Mouse (Mus musculus): ENCODE data around the gene Ddx39. TPM values are rescaled to one million over a fixed set of nuclear protein-coding genes. Genes with fewer than 3 reads are reported as not detected.

The Ddx39 gene
- polyA plus RNA-seq, 1 experiment from 2014 or later = 215 TPM

DNA sequence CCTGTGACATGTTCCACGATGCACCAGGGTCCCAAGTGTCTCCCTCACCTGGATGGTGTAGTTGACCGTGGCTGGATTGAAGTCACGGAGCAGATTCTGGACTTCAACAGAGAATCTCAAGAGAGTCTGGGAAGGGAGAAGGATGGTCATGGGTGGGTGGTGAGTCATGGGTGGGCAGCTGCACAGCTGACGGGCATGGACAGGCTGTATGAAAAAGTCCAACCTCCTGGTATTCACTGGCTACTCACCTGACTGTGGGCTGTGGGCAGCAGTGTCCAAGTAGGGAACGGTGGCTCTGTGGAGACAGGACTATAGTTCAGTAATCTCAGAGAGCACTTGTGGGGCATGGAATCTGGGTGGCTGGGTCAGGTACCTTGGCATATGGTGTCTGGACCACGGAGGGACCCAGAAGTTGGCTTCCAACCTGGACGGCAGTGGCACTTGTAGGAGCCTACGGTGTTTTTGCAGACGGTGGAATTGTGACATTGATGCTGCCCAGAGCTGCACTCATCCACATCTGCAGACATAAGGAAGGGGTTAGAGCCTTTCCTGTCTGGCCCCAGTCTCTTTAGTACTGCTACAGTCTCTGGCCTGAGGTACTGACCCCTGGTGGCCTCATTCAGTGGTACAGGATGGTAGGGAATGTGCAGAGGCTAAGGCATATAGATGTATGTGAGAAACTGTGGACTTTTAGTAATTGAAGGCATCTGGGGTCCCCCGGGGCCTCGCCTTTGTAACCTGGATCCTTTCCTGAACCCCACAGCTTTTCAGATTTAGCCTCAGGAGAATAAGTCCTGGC is 14.2 kb downstream of the Ddx39 start:
- no peak overlapping the region for H3K9ac ChIP-seq
- no peaks in the 10 kb centered on the region for H3K27me3 ChIP-seq (replicated peaks)
- no peaks in the 10 kb centered on the region for H3K9me3 ChIP-seq
- H3K4me3 ChIP-seq (replicated peaks) = no peak overlapping the region
- no peak overlapping the region for H3K4me2 ChIP-seq (replicated peaks)
- H3K36me3 ChIP-seq = peaks cover 20% of the 10 kb centered on the region
- no peak overlapping the region for H3K27ac ChIP-seq
- 0 out of 2 replicates have a peak, but pooled peaks cover 3% of the 10 kb centered on the region for H3K4me1 ChIP-seq (replicated peaks)
- whole genome bisulfite sequencing = 66% methylated on average over 11 of the region's 11 CpGs
- peak; percentile 48; the same call in 1 of the 2 replicates for ATAC-seq

DNA sequence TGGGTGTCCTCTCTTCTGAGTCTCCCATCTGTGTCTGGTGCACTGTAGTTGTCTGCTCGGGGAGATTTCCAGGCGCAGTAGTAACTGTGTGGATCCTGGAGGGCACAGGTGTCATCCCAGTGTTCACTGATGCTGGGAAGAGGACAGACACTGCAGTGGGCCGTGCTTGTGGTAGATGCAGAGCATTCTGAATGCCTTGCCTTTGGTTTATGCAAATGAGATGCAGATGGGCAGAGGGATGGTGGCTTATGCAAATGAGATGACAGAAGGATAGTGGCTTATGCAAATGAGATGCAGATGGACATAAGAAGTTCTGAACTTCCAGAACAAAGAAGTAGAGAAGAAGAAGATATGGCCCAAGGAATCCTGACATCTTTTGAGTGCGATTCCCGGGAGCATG is 16.9 kb downstream of the Ddx39 start:
- 76% methylated on average over 5 of the region's 5 CpGs for WGBS
- Histone ChIP-seq H3K4me2 (replicated peaks) (no peak overlapping the region), H3K4me3 (replicated peaks) (no peak overlapping the region), H3K4me1 (replicated peaks) (no peaks in the 10 kb centered on the region), H3K27ac (no peak overlapping the region), H3K27me3 (replicated peaks) (no peaks in the 10 kb centered on the region), H3K9me3 (no peaks in the 10 kb centered on the region), H3K36me3 (0 out of 2 replicates have a peak, but pooled peaks cover 3% of the 10 kb centered on the region), H3K9ac (no peak overlapping the region)
- no peak for ATAC-seq

DNA sequence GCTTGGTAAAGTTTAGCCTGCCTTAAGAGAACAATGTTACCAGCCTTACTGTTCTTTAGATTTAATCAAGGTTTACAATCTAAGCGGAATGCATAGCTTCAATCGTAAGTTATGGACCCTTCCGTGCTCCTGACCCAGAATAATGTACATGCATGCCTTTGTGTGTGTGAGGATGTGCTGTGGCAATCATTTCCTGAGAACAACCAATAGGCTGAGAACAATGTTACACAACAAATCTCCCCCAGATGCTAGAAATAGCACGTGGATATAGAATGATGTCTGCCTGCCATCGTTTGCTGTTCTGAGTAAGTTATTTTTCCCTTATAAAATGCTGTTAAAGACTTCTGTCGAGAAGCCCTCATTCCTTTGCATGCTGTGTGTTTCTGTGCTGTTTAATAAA is 17.9 kb downstream of the Ddx39 start:
- Histone ChIP-seq H3K27ac (no peak overlapping the region), H3K4me1 (replicated peaks) (peaks cover 7% of the 10 kb centered on the region)
- WGBS = 73% methylated on average over 6 of the region's 6 CpGs

DNA sequence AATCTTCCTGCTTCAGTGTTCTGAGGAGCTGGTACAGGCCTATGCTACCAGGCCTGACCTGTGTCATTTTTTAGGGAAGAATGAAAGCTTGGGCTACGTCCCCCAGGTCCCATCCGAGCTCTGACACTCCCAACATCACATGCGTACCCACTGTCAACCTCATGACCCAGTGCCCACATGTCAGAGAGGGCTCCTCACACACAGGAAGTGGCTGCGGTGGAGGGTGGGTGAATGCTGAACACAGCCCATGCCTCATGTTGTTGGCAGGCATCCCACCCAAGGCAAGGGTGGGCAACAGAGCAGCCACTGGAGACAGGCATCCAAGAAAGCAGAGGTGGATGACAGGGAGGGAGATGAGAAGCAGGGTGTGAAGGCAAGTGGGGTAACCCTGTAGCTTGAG is 21.7 kb downstream of the Ddx39 start:
- H3K27ac ChIP-seq = no peak overlapping the region
- whole genome bisulfite sequencing = 87% methylated on average over 4 of the region's 4 CpGs

More for the DNA sequence above, 17.9 kb downstream of the Ddx39 start:
- H3K36me3 ChIP-seq = 0 out of 2 replicates have a peak, but pooled peaks cover 3% of the 10 kb centered on the region
- no peaks in the 10 kb centered on the region for H3K9me3 ChIP-seq
- no peak overlapping the region for H3K4me2 ChIP-seq (replicated peaks)
- no peak for ATAC-seq
- H3K9ac ChIP-seq = no peak overlapping the region
- H3K4me3 ChIP-seq (replicated peaks) = no peak overlapping the region
- H3K27me3 ChIP-seq (replicated peaks) = no peaks in the 10 kb centered on the region

DNA sequence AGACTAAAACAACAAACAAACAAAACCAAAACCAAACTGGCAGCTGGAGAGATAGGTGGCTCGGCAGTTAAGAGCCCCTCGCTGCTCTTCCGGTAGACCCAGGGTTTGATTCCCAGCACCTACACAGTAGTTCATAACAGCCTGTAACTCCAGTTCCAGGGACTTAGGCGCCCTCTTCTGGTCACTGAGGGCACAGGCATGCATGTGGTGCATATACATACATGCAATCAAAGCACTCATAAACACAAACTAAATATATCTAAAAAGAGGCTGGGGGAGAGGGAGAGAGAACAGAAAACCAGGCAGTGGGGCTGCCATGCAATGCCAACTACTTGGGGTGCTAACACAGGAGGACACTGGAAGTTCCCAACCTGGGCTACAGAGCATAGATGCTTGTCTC is 22.4 kb downstream of the Ddx39 start:
- Histone ChIP-seq H3K9me3 (no peaks in the 10 kb centered on the region), H3K4me2 (replicated peaks) (peak overlapping the region; percentile 92)

More for the DNA sequence above, 21.7 kb downstream of the Ddx39 start:
- no peak overlapping the region for H3K9ac ChIP-seq
- H3K4me1 ChIP-seq (replicated peaks) = peaks cover 29% of the 10 kb centered on the region
- no peak overlapping the region for H3K4me2 ChIP-seq (replicated peaks)
- no peaks in the 10 kb centered on the region for H3K9me3 ChIP-seq
- H3K4me3 ChIP-seq (replicated peaks) = no peak overlapping the region
- no peaks in the 10 kb centered on the region for H3K27me3 ChIP-seq (replicated peaks)
- 0 out of 2 replicates have a peak, but pooled peaks cover 3% of the 10 kb centered on the region for H3K36me3 ChIP-seq
- ATAC-seq = no peak

DNA sequence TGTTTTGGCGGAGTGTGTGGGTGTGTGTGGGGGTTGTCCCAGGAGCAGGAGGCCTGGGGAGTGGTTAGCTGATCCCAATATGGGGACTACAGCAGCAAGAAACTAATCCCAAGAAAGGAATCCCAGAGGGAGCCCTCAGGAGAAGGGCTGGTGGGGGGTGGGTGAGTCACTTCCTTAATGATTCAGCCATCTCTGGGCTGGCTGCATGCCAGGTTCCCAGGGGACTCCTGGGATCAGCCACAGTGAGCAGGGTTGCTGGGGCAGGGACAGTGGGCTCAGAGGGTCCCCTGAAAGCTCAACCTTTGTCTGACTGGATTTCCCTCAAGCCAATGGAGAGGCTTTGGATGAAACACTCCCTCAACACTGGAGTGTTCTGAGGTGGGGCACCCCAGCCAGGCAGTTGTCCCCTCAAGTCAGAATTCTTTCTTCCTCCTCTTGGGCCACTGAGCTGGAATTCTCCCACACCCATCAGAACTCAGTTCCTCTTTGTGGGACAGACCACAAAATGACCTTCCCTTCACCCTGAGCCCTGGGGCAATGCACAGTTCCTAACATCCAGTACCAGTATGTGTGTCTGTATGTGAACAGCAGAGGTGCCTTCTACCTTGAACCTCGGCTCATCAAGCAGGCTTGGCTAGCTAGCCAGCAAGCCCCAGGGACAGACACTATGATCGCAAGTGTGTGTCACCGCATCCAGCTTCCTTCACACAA is 23.0 kb downstream of the Ddx39 start:
- H3K4me1 ChIP-seq (replicated peaks) = peaks cover 29% of the 10 kb centered on the region
- H3K27ac ChIP-seq = peak overlapping the region; percentile 63
- 48% methylated on average over 4 of the region's 4 CpGs for WGBS
- 0 out of 2 replicates have a peak, but pooled peaks cover 3% of the 10 kb centered on the region for H3K36me3 ChIP-seq
- peak overlapping the region; percentile 92 for H3K4me2 ChIP-seq (replicated peaks)
- no peaks in the 10 kb centered on the region for H3K9me3 ChIP-seq
- H3K4me3 ChIP-seq (replicated peaks) = no peak overlapping the region
- H3K27me3 ChIP-seq (replicated peaks) = no peaks in the 10 kb centered on the region
- peak; percentile 64 for ATAC-seq
- H3K9ac ChIP-seq = no peak overlapping the region

More for the DNA sequence above, 22.4 kb downstream of the Ddx39 start:
- Histone ChIP-seq H3K27ac (peak overlapping the region; percentile 63; the same call in 1 of the 2 replicates), H3K4me3 (replicated peaks) (no peak overlapping the region), H3K4me1 (replicated peaks) (peaks cover 29% of the 10 kb centered on the region), H3K27me3 (replicated peaks) (no peaks in the 10 kb centered on the region), H3K36me3 (0 out of 2 replicates have a peak, but pooled peaks cover 3% of the 10 kb centered on the region), H3K9ac (no peak overlapping the region)
- ATAC-seq = no peak
- 83% methylated on average over 4 of the region's 4 CpGs for WGBS

DNA sequence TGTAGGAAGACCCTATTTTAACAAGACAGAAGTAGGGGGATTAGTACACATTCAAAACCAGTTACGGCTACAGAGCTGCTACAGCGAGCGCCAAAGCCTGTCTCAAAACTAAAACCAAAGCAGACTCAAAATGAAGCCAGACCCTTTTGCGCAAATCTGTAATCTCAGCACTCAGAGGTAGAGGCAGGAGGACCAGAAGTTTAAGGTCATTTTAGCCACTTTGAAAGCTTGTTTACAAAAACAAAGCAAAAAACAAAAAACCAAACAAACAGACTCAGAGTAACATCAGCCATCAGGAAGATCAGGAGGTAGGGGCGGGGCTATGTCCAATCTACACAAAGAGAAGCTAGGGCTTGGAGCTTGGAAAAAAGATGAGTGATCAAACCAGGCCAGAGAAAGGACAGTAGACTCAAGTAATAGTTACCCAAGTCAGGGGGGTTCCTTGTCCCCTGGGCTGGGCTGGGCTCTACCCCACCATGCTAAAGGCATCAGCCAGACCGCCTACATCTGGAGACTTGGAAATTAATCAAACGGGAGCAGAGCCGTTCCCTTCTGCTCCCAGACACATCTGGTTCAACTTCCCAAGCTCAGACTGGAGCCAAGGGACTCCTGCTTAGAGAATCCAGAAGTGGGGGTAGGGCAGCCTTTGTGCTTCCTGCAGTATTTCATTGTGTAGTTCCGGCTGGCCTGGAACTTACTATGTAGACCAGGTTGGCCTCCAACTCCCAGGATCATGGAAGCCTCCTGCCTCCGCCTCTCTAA is 24.2 kb downstream of the Ddx39 start:
- 57% methylated on average over 10 of the region's 10 CpGs for WGBS
- Histone ChIP-seq H3K9ac (no peak overlapping the region), H3K27ac (peak overlapping the region; percentile 82), H3K36me3 (0 out of 2 replicates have a peak, but pooled peaks cover under 1% of the 10 kb centered on the region), H3K4me2 (replicated peaks) (peak overlapping the region; percentile 92), H3K27me3 (replicated peaks) (no peaks in the 10 kb centered on the region), H3K9me3 (no peaks in the 10 kb centered on the region), H3K4me3 (replicated peaks) (no peak overlapping the region), H3K4me1 (replicated peaks) (peaks cover 29% of the 10 kb centered on the region)
- peak; percentile 36 for ATAC-seq

DNA sequence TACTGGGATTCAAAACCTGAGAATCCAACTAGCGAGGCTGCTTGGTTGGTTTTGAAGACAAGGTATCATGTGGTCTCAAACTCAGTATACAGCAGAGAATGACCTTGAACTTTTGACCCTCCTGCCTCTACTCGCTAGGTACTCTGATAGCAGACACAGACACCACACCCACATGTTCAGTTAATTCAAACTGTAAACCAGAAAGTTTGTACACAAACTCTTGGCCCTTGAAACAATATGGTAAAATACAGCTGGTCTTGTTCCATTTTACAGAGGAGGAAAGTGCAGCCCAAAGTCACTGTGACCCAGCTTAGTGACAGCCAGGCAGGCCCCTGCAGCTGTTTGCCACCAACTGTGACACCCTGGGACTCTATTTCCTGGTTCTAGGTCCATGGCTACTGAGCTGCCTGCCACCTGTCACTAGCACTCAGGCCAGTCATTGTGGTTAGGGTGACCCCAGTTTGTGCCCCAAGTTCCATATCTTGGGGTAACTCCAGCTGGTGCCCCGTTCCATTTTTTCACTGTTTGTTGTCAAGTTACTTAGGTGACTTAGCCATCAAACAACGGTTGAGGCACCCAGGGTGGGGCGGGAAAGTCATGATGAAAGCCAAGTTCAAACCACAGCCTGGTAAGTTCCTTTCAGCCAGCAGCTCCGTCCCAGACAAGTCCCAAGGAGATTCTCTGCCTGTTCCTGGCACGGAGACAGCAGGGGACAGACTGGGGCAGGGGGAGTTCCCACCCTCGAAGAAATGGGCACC is 24.9 kb downstream of the Ddx39 start:
- H3K27ac ChIP-seq = peak overlapping the region; percentile 82
- H3K4me1 ChIP-seq (replicated peaks) = peaks cover 29% of the 10 kb centered on the region
- no peaks in the 10 kb centered on the region for H3K27me3 ChIP-seq (replicated peaks)
- H3K9ac ChIP-seq = no peak overlapping the region
- peak overlapping the region; percentile 92 for H3K4me2 ChIP-seq (replicated peaks)
- 0 out of 2 replicates have a peak, but pooled peaks have one; percentile 3 for ATAC-seq
- no peaks in the 10 kb centered on the region for H3K36me3 ChIP-seq
- H3K9me3 ChIP-seq = no peaks in the 10 kb centered on the region
- WGBS = 36% methylated on average over 8 of the region's 8 CpGs
- H3K4me3 ChIP-seq (replicated peaks) = peak overlapping the region; percentile 62

DNA sequence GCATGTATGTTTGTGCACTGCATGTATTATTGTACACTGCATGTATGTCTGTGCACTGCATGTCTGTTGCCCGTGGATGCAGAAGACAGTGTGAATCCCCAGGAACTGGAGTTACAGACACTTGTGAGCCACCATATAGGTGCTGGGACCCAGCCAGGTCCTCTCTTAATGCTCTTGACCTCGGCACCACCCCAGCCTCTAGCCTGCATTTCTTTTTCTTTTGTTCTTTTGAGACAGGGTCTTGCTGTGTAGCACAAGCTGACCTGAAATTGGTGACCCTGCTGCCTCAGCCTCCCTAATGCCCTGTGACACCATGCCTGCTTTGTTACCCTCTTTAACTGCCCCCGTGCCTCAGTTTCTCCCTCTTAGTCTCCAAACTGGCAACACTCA is 25.6 kb downstream of the Ddx39 start:
- 21% methylated on average over 3 of the region's 3 CpGs for WGBS
- 0 out of 2 replicates have a peak, but pooled peaks have one; percentile 0 for ATAC-seq
- Histone ChIP-seq H3K9ac (peak overlapping the region; percentile 78), H3K4me1 (replicated peaks) (peaks cover 29% of the 10 kb centered on the region), H3K9me3 (no peaks in the 10 kb centered on the region), H3K4me2 (replicated peaks) (peak overlapping the region; percentile 92), H3K36me3 (no peaks in the 10 kb centered on the region), H3K4me3 (replicated peaks) (peak overlapping the region; percentile 62), H3K27ac (peak overlapping the region; percentile 82), H3K27me3 (replicated peaks) (no peaks in the 10 kb centered on the region)

DNA sequence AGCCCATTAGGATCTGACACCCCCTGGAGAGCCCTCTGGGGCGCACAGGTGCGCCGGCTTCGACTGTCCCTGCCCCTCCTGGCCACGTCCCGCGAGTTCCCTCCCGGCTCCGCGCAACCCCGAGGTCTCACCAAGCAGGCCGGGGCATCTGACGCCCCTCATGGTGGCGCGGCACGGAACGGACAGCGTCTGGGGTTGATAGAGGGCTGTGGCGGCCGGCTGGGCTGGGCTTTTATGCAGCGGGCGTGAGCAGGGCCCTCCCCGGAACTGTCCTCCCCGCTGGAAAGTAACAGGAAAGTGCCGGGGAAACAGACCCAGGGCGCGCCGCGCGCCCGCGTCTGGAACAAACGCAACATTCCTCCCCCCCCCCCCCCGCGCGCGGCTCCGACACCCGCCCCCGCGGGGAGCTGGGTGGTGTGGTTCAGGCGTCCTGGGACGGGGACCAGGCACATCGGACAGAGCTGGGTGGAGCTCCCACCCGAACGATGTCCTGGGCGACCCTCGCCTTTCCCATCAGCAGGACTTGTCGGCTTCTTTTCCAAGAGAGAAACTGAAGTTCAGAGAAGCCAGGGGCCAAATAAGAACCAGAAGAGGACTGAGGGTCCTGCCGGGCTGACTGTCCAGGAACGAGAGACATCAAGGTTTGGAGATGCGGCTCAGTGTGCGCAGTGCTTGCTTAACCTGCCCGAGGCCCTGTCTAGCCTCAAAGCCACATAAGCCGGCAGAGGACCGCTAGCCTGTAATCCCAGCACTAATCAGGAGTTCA is 26.2 kb downstream of the Ddx39 start, which contains the start of gene Adgre5:
Gene Adgre5, minus strand, starts transcription at position 351 of the 766 bp plus-strand sequence.
- H3K9me3 ChIP-seq = no peaks in the 10 kb centered on the region
- 3% methylated on average over 51 of the region's 56 CpGs for WGBS
- no peaks in the 10 kb centered on the region for H3K36me3 ChIP-seq
- H3K4me3 ChIP-seq (replicated peaks) = peak within 1 kb of the TSS; percentile 62
- H3K9ac ChIP-seq = peak within 1 kb of the TSS; percentile 78
- H3K27ac ChIP-seq = peak within 1 kb of the TSS; percentile 82
- ATAC-seq = peak; percentile 76
- no peaks in the 10 kb centered on the region for H3K27me3 ChIP-seq (replicated peaks)
- H3K4me1 ChIP-seq (replicated peaks) = peaks cover 29% of the 10 kb centered on the region
- peak within 1 kb of the TSS; percentile 92 for H3K4me2 ChIP-seq (replicated peaks)

Measured in intestine, embryonic 15.5 days (tissue).